Mouse (Mus musculus) embryonic stem cell, embryonic (primary cell): ENCODE results near the gene Fbxo4.

Experiments
- CTCF ChIA-PET, 4 experiments: fragments of 300-600 bp in 2 of 4; fragments of 350-600 bp in 2 of 4; sonication (Branson Sonifier 250); formaldehyde crosslinking; loops; one replicate each; lab custom pipeline; 2022; ENCODE audit warnings: inconsistent platforms in 2 of 4; lab: Charles Lee
- POLR2A ChIA-PET, 4 experiments: fragments of 300-600 bp in 2 of 4; fragments of 350-600 bp in 2 of 4; sonication (Branson Sonifier 250); formaldehyde crosslinking; loops; one replicate each; lab custom pipeline; 2022; ENCODE audit warnings: antibody characterized with exemption in 4 of 4, inconsistent platforms in 1 of 4; lab: Charles Lee

The Fbxo4 gene

GRCm38 (mm10) chr15:3931931-3932330 lies 47.4 kb downstream of the Fbxo4 start:
- POLR2A ChIA-PET = no interaction called here
- CTCF ChIA-PET = no interaction called here
